Mouse (Mus musculus) layer of hippocampus, adult 18-20 months (tissue): ENCODE measurements at regions not wholly inside any gene's neighbourhood (a gene's known extent, or its start where the extent isn't known, plus 50 kb on each side); places are given as distances from the start of the nearest gene placed in this dataset.

Source experiments
- DNase-seq, 2 experiments: peaks; one replicate each; pipeline ENCODE4 v3.0.0; 2022; ENCODE audit warnings: low spot score in 2 of 2

DNA sequence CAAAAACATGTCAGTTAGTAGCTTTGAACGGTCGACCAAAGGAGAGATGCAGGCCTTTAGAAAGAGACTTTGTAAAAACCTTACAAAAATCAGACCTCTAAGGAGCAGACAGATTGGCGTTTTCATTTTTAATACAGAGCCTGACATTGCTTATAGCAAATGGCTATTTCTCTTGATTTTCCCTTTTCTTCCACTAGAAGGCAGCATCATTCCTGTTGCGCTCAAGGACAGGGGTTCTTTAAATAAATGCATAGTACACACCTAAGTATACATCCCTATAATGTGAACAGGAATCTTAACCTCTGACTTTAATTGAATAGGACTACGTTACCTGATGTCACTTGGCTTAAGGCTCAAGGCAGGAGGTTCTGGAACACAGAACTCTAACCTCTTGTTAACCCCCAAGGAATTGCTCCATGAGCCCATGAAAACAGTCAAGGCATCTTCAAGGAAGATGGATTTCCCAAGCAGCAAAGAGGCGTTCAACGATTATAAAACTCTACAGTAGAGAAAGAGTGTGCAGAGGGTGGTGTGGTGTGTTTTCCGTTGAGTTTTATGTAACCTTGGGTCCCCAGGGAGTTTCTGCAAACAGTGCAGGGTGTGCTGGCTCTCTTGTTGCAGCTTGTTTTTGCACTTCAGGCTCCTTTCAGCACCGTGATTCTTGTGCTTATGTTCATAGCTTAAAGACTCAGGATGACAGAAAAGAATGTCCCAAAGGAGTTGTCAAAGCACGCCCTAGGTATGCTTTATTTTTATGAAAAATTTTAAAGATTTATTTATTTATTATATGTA lies 124.1 kb upstream of the Zfp648 start:
- peak in 1 of 2 experiments; percentile 17 for DNase-seq

- no peak for DNase-seq
Observed at GRCm38 (mm10) chr1:154080505-154081380, 120.2 kb upstream of the Zfp648 start.

GRCm38 (mm10) chr1:154086145-154086544 lies 114.8 kb upstream of the Zfp648 start:
- no peak for DNase-seq

DNA sequence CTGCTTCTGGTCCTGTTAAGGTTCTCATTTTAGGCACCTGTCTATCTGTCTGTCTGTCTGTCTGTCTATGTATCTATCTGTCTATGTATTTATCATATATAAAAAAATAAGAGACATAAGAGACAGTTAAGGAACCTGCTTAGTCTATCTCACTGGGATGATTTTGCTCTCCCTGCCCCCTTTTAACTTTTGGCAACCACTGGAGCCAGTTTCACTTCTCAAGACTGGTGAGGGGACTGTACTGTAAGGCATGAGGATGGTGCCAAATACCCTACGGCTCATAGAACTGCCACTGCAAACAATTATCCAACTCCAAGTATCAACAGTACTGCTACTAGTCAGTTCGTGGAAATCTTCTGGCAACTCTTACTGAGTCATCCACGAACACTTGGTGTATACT lies 111.2 kb upstream of the Zfp648 start:
- DNase-seq, result no peak

DNA sequence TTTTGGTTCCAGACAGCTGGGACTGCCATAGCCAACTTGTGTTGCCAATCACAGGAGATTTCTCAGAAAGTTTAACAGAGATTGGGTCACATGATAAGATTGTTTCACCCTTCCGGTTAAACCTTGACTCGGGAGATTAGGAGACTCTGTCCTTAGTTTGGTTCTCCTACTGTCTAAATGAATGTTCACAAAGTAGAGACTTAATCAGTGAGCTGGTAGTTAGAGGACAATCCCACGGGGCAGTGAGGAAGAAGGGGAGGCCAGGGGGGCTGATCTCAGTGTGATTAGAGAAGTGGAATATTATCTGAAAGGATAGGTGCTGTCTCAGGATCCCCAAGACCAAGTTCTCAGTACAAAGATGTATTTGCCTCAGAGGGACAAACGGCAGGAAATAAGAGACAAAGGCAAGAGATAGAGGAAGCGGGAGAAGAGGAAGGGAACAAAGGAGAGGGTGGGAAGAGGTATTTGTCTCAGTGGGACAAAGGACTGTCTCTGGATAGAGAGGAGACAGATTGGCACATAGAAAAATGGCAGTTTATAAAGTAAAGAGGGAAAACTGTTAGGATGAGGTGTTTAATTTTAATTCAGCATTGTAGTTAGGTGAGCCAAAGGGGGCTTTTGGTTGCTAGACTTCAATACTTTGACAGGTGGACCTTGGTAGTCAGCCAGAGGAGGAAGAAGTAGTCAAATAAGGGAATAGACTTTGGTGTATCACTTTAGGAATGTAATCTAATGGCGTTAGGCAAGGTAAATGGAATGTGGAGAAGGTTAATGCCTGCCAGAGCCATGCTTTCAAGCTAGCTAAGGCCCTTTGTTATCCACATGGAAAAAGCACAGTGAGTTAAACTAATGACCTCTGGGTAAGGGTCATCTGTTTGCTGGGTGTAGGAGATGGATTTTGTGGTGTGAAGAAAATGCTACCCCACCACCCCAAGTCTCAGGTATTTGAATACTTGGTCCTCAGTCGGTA lies 110.2 kb upstream of the Zfp648 start:
- no peak for DNase-seq

DNA sequence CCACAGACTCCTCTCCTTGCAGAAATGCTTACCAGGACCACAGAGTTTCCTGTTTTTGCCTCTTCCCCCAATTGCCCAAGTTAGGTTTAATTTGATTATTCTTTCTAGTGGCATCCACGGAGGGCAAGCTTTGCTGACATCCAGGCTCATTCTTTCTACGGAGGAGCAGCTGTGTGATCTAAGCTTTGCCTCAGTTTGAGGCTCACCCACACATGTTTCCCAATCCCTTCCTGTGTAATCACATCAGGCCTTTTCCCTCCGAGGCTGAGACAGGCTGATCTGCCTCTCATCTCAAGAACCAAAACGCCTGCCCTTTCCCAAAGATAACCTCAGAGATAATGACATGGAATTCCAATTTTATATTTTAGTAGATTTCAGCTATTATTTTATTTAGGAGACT lies 107.4 kb upstream of the Zfp648 start:
- DNase-seq, result no peak

- DNase-seq, result no peak
Observed at GRCm38 (mm10) chr1:154094357-154094756, 106.6 kb upstream of the Zfp648 start.

DNA sequence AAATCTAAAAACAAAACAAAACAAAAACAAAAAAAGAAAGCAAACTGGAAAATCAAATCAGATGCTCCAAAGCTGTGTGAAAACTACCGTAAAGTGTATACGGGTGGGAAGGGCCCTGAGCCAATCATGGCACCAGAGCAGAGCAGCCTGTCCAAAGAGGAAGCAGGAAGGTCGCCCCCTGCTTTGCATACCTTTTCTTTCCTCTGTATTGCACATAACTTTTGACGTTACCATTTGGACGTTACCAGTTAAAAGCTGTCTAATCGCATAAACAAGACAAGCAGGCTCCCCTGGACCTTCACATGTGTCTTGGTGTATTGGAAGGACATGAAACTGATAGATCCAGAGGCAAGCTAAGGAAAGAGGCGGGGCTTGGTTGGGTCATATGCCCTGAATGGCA lies 104.9 kb upstream of the Zfp648 start:
- DNase-seq, result no peak

- no peak for DNase-seq
Observed at GRCm38 (mm10) chr1:154096911-154097310, 104.1 kb upstream of the Zfp648 start.

- no peak for DNase-seq
Observed at GRCm38 (mm10) chr1:154097656-154098055, 103.3 kb upstream of the Zfp648 start.

DNA sequence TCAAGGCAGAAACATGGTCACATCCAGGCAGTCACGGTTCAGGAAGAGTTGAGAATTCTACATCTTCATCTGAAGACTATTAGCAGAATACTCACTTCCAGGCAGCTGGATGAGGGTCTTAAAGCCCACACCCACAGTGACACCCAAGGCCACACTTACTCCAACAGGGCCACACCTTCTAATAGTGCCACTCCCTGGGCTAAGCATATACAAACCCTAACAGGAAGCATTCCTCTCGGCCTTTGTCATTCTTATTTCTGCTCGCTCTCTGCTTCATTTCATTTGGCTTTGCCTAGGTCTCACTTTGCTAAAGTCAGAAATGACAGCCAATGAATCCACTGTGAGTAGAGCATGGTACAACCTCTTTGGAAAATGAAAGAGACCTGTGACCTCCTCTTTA lies 100.4 kb upstream of the Zfp648 start:
- no peak for DNase-seq

DNA sequence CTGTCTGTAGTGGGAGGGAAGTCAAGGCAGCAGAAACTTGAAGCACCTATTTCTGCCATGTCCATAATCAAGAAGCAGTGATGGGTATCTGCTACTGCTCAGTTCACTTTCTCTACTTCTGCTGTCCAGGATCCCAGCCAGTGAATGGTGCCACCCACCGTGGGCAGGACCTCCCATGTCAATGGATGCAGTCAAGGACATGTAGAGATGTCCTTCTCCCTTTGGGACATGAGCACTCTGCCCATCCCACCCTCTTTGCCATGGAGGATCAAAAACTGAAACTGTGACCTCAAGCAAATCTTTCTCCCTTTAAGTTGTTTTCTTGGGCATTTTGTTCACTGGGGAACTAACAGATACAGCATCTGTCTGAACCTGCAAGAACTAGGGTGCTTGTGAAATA lies 99.6 kb upstream of the Zfp648 start:
- no peak for DNase-seq

GRCm38 (mm10) chr1:154102191-154102590 lies 98.8 kb upstream of the Zfp648 start:
- DNase-seq, result no peak

DNA sequence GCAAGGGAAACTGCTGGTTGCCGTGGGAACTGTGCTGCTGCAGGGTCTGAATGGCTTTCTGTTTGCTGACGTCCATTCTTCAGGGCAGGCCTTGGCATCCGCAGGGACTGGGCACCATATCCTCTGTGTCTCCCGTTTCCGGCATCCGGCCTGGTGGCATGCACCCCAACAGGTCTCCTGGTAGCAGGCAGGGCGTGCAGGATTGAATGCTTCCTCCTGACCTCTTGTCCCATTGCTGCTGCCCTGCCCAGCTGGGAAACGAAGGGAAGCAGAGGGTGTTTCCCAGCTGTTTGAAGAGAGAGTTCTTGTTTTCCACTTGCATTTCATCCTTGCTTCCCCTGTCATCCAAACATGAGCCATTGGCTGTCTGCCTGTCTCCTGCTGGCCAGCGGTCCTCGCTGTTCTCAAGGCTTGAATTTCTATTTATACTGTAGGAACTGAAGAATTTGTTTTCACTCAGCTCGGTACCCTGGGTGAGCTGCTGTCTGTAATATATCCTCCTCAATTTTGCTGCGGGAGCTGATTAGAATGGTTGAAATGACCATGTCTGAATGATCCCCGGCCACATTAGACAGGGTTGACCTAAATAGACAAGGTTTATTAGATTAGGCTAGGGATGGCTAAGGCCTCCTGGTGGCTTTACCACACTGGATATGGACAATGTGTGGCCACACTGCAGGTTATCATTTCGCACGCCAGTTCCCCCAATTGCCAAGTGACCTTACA lies 98.0 kb upstream of the Zfp648 start:
- peak; percentile 74 to 82 for DNase-seq

DNA sequence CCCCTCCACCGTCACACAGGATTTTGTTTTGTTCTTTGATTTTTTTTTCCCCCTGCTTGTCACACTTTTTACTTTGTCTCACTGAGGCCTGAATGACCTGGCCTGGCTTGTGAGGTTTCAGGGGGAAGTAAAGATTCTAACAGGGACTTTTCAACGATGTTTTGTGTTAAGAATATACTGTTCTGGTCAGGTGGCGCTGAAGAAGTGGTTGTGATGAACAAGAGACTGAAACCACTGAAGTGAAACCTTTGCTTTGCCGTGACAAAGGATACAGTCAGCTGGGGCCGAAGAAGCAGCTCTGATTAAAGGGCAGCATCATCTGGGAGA lies 97.4 kb upstream of the Zfp648 start:
- DNase-seq, result no peak

GRCm38 (mm10) chr1:154104006-154104600 lies 96.9 kb upstream of the Zfp648 start:
- no peak for DNase-seq

DNA sequence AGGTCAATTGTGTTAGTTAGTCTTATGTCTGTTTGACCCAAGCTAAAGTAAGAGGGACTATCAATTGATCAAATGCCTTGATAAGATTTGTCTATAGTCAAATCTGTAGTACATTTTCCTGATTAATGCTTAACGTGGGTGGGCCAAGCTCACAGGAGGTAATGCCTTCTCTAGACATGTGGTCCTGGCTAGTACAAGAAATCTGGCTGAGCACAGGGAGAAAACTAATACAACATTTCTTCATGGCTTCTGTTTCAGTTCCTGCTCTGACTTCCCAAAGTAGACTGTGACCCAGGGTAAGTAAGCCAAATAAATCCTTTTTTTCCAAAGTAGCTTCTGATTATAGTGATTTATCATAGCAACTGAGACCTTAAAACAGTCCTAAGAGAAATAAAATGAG lies 96.2 kb upstream of the Zfp648 start:
- no peak for DNase-seq

GRCm38 (mm10) chr1:154112500-154112899 lies 88.5 kb upstream of the Zfp648 start:
- DNase-seq, result peak in 1 of 2 experiments; percentile 41

DNA sequence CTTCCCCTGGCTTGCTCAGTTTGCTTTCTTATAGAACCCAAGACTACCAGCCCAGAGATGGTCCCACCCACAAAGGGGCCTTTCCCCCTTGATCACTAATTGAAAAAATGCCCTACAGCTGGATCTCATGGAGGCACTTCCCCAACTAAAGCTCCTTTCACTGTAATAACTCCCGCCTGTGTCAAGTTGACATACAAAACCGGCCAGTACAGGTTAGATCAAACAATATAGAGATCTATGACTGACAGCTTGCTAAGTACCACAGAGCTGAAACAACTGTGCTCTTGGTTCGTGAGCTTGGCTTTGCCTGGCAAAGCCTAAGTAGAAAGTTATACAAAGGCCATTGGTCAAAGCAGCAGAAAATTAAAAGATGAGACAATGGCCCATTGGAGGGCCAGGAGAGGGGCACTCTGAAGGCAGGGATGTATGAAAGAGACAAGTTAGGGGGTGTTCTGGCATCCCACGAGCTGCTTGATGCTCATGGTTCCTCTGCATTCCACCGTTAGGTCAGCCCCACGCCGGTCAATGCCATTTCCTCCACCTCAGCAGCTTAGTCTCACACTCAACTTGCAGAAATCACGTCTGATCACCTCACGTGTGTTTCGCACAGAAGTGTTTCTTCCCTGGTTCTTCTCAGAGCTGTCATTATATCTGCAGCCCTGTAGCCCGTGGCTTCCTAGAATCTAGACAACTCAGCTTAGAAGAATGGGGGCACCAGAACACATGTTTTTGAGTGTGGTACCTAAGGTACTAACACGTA lies 87.5 kb upstream of the Zfp648 start:
- DNase-seq, result no peak
